Mouse (Mus musculus) embryo, embryonic 11.5 days (tissue): Measurements from ENCODE around the gene Magea10.

Experiments used
- DNase-seq: peaks from one replicate; pipeline ENCODE4 v3.0.0-alpha.2; 2012; ENCODE audit warnings: low read depth, low spot score

The Magea10 gene

GRCm38 (mm10) chrX:72386758-72387157, at the start of gene Magea10:
Magea10 (minus strand) TSS chrX:72386858.
- no peak for DNase-seq

GRCm38 (mm10) chrX:72381972-72382371, 4.7 kb downstream of the Magea10 start:
- DNase-seq: no peak
